Mouse (Mus musculus) urinary bladder, postnatal 25 days (tissue): ENCODE data around the gene Stxbp2.

Experiments used
- DNase-seq: peaks from one replicate; pipeline ENCODE4 v3.0.0; 2022; ENCODE audit warnings: low spot score

Stxbp2 gene

DNA sequence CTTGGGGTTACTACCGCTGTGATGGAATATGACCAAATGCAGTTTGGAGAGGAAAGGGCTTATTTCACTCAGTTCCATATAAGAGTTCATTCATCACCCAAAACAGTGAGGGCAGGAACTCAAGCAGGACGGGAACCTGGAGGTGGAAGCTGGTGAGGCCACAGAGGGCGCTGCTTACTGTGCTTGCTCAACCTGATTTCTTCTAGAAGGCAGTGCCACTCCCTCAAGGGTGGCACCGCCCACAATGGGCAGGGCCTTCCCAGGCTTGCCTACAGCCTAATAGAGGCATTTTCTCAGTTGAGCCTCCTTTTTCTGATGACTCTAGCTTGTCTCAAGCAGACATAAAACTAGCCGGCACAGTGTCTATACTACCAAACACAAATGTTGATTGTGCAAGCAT is 15.0 kb downstream of the Stxbp2 start:
- peak; percentile 44 for DNase-seq

DNA sequence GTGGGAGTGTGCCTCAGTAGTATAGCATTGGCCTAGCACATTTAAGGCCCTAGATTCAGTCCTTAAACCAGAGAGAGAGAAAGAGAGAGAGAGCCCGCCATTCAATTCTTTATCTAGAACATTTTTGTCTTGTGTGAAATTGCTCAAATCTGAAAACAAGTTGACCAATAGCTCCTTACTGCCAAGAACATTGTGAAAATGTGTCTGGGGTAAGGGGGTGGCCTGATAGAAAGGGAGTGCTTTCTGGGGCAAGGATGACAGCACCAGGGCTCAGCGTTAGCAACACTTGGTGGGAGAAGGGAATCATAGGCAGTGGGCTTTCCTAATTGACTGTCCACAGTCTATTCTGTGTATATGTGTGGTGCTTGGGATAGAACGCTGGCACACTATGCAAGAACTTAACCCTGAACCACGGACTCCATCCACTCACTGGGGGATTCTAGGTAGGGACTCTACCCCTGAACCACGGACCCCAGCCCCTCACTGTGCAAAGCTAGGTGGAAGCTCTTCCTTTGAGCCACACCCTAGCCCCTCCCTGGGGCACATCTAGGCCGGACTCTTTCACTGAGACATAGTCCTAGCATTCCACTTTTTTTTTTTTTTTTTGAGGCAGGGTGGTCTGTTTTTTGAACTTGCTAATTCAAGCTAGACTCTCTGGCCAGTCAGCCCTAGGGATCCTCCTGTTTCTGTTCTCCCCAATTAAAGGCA is 16.2 kb downstream of the Stxbp2 start:
- no peak for DNase-seq

DNA sequence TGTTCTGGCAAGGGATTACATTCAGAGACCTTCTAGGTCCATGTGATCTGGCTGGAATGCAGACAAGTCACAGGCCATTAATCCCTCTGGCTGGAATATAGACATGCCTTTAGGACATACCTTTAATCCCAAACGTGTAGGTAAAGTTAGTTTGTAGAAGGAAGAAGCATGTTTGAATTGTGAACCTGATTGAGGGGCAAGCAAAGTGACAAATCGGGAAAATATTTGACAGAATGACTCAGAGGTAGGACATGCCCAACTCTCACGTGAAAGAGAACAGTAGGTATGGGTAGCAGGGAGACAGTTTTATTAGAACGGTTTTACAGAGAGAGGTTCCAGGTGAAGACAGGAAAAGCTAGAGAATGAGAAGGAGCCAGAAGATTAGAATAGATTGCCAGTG is 16.8 kb downstream of the Stxbp2 start:
- no peak for DNase-seq

DNA sequence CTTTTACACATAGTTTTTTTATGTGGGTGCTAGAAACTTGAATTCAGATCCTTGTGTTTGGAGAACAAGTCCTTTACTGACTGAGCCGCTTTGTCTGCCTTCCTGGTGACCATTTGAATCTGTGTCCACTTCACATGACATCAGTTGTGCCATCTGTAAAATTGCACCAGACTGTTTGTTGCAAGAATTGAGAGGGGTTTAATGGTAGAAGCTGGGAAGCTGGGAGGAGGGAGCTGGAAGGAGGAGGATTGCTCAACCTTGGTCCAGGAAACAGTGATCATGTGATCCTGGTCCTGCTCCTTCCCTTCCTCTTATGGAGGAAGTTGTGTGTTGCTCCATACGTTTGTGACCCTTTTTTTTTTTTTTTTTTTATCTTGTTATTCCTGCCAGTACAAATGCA is 17.5 kb downstream of the Stxbp2 start:
- no peak for DNase-seq

DNA sequence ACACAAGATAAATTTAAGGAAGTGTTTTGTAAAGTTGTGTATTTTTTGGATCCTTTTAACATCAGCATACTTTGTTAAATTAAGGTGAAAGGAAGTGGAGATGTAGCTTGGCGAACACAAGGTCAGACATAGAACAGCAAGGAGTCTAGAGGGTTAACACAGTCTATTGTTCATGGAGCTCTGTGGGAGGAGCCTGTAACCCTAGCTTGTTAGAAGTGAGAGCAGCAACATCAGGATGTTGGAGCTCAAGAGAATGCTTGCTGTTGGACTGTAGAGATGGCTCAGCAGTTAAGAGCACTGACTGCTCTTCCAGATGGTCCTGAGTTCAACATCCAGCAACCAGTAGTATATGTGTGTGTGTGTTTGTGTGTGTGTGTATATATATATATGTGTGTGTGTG is 18.2 kb downstream of the Stxbp2 start:
- DNase-seq: no peak

DNA sequence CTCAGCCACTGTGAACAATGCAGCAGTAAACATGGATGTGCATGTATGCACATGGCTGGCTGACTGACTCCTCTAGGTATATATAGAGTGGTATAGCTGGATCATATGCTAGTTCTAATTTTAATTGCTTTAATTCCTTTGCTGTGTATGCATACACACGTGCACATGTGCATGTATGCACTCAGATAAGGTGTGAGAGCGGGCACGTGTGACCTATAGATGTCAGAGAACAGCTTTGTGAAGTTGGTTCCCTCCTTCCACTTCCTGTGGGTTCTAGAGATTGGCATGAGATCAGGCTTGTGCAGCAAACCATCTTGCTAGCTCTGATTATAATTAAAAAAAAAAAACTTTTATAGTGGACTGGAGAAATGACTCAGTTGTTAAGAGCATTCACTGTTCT is 22.1 kb downstream of the Stxbp2 start:
- DNase-seq: no peak

DNA sequence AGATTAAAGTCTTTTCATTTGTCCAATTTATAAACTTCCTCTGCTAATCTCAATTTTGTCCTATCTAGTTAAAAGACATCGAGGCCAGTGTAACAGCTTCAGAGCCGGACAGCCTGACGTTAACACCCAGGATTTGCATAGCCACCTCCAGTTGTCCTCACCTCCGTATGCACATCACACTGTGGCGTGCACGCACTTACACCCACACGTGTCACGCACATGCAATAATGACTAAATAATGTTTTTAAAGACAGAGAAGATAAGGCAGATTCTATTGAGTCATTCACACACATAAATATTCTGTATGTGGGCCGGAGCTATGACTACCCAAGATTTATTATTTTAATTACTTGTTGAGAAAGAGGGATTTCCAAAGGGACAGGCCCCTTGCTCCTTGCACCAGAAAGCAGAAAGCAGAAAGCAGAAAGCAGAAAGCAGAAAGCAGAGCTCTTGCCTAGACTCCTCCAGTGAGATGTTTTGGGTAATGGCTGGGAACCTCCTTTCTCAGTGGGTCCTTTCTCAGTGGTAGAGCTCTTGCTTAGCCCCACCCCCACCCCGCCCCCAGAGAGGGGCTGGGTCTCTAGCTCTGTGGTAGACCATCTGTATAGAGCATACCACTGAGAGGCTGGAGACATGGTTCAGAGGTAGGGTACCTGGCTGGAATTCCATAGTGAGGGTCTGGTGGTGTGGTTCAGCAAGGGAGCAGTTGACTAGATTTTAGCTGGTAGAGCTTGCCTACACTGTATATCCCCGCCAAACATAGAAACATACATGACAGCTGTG is 24.2 kb downstream of the Stxbp2 start:
- no peak for DNase-seq

DNA sequence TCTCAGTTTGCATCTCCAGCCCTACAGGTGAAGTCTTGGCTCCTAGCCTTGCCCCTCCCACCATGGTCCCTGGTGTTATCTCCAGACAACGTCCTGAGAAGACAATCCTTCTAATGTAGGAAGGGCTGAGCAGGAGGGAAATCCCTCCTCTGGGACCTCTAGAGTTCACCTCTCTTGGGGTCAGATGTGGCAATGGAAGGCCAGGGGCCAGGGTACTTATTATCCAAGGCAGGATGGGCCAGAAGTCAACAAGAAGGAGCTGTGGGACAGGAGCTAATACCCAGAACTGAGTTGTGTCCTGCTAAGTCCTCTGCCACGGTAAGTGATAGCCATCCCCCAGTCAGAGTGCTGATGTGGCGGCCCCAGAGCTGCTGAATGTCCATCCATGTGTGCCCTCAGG is 24.8 kb downstream of the Stxbp2 start, which contains the start of gene Retn:
Gene Retn (plus strand): TSS at position 245 of the 400 bp plus-strand sequence.
- DNase-seq: no peak

DNA sequence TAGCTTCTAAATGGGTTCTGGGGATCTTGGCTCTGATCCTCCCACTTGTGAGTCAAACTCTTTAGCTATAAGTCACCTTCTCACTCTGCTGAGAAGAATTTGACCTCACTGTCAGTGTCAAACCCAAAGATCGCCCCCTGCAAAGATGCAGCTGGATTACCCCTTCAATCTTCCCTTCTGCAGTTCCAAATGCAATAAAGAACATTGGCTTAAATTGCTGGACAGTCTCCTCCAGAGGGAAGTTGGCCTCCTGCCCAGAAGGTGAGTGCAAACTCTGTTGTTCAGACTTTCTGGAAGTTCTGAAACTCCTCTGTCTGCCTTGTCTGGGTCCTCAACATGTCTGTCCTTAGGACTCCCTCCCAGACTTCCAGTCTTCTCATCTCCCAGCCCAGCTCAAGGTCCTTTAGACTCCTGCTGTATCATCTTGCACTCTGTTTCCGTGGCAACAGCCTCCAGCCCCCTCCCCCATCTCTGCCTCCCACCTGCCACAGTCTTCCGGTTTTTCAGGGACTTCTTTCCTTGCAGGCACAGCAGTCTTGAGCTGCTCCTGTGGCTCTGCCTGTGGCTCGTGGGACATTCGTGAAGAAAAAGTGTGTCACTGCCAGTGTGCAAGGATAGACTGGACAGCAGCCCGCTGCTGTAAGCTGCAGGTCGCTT is 26.1 kb downstream of the Stxbp2 start:
- DNase-seq: no peak

DNA sequence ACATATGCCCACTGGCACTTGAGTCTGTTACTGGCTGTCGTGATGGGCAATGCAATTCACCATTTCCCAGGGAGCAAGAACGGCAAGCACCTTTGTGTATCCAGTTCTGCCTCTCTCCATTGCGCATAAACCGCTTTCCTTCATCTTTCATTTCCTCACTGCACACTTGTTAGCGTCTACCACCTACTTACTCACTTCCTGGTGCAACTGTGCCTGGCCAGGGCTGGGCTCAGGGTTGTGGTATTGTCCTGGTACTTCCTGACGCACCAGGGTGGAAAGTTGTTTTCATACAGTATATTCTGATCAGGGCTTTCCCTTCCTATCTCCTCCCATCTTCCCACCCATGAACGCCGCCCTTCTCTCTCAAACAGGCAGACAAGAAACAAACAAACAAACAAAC is 30.1 kb downstream of the Stxbp2 start:
- no peak for DNase-seq

DNA sequence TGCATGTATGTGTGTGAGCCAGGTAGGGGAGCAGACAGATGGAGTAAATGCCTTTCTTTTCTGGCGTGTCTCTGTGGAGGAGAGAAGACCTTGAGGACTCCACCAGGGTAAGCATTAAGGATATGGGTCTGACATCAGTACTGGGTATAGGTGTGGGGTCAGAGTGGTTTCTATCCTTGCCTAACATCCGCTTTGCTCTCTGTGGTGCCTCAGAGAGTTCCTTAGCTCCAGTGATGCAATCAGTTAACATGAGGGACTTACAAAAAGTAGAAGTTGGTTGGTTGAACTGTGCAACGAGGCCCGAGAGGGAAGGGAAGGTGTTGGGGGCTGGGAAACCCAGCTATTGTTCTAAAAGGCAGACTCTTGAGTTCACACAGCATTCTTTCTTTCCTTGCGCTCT is 33.6 kb downstream of the Stxbp2 start:
- DNase-seq: no peak

DNA sequence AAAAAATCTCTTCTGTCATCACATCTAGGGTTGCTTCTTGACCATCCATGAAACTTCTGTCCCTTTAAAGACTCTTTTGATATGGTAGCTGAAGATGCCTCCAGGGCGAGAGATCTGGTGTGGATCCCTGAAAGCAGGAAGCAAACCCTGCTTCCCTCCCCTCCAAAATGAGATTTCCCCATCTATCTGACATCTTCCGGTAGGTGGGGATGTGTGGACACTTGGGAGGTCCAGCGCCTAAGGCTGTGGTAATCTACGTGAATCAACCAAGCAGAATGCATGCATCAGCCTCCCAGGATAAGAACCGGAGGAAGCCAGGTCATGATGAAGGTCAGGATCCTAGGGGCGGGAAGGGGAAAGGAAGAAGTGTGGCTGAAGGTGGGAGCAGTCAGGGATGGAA is 34.8 kb downstream of the Stxbp2 start, which contains the start of gene Mcemp1:
Gene Mcemp1 (plus strand): TSS at position 248 of the 400 bp plus-strand sequence.
- no peak for DNase-seq

DNA sequence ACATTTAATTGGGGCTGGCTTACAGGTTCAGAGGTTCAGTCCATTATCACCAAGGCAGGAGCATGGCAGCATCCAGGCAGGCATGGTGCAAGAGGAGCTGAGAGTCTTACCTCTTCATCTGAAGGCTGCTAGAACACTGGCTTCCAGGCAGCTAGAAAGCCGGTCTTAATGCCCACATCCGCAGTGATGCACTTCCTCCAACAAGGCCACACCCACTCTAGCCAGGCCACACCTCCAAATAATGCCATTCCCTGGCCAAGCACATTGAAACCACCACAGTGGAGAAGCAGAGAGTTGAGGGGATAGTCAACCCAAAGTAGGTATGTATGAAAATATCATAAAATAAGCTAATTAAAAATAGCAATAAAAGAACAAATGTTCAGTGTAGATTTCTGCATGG is 39.6 kb downstream of the Stxbp2 start:
- no peak for DNase-seq

DNA sequence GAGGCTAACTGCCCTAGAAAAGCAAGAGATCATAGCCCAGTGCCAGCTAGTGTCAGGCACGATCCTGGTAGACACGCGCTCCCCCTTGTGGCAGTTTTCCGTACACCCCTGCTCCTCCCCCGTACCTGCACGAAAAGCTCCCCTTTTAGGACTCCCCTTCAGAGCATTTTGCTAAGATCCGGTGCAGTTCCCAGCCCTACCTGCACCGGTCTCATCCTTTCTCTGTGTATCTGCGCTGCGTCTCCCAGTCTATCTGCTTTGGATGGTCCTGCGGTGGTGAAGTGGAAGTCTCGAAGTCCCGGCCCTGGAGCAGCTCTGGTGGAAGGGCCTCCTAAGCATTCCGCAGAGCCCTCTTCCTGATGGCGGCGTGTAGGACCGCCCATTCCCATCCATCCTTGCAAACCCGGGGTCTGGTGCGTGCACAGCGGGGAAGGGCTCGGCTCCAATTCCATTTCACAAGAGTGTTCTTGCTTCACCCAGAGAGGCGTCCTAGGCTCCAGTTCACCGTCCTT is 41.3 kb downstream of the Stxbp2 start, which contains the start of gene Fcor:
Gene Fcor (minus strand): TSS at position 383 of the 512 bp plus-strand sequence.
- DNase-seq: peak; percentile 83

DNA sequence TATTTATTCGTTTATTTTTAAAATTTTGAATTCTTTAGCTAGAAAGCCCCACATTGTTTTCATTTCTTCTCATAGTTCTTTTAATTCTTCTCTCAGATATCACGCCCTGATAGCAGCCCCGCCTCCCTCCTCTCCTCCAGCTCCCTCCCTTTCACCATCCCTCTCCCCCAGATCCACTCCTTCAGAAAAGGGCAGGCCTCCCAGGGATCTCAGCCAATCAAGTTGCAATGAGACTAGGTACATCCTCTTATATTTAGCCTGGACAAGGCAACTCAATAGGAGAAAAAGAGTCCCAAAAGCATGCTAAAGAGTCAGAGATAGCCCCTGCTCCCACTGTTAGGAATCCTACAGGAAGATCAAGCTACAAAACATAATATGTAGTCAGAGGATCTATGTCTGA is 43.9 kb downstream of the Stxbp2 start:
- no peak for DNase-seq

DNA sequence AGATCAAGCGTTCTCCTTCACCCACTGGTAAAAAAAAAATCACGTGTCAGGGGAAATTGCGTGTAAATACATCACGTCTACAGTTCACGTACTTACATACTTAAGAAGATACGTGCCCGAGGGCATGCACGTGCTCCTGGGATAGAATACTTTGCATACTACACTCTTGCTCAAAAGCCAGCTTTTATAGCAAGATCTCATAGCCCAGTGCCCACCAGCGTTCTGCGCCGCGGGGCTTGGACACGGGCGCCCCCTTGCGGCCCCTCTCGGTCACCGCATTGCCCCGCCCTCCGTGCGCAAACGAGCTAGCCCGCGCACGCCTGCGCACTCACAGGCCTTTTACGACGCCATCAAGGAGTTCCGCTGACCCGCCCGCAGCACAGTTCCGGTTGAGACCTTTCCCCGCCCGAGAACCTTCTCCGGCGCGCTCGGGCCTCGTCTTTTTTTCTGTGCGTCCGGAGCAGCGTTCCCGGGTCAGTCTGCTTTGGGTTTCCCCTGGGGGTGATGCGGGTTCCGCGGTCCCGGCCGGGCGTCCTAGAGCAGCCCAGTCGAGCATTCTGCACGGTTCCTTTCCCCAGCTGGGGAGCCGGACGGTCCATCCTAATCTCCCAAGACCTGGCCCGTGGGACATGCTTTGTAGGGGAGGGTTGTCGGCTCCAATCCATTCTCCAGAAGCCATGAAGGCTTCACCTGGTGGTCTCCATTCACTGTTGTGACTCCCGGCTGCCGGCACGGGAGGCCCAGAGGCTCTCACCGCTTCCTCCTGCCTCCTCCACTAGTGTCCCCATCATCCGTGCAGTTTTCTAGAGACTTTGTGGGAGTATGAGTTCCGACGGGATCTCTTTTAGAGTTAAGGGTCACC is 45.6 kb downstream of the Stxbp2 start, which contains the start of gene Trappc5:
Gene Trappc5 (plus strand): TSS at position 169 of the 862 bp plus-strand sequence.
- peak; percentile 92 for DNase-seq

DNA sequence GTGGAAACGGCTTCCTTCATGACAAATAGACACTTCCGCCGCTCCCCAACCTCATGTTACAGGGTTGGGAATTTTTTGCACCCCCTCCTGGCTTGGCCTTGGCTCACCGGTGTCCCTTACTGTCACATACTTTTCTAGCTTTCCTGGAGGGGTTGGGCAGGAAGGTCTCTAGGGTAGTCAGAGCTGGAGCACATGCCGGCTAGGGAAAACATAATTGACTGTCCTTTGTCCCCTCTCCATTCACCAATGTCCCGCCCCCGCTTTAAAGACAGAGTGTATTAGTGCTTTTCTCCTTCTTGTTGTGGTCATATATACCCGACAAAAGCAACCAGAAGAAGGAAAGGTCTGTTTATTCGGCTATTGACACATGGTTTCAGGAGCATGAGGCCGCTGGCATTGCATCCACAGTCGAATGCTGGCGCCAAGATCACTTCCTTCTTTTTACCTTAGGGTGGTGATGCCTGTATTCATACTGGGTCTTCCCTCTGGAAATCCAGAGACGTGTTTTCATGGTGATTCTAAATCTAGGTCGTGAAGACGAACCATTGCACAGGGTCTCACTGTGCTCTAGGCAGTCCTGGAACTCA is 46.3 kb downstream of the Stxbp2 start:
- no peak for DNase-seq

DNA sequence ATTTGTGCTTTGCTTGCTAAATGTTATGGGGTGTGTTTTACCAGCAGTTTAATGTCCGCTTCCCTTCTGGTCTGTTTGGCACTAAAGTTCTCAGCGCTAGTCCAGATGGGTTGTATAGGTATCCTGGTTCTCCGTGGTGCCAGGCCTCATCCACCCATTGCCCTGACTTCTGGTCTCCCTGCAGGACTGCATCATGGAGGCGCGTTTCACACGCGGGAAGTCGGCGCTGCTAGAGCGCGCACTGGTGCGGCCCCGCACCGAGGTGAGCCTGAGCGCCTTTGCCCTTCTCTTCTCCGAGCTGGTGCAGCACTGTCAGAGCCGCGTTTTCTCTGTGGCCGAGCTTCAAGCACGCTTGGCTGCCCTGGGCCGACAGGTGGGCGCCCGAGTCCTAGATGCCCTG is 48.1 kb downstream of the Stxbp2 start:
- DNase-seq: no peak

DNA sequence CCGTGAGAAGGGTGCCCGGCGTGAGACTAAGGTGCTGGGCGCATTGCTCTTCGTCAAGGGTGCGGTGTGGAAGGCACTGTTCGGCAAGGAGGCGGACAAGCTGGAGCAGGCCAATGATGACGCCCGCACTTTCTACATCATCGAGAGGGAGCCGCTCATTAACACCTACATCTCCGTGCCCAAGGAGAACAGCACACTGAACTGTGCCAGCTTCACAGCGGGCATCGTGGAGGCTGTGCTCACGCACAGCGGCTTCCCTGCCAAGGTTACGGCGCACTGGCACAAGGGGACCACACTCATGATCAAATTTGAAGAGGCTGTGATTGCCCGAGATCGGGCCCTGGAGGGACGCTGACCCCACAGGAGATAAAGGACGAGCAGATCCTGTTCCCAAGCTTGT is 48.5 kb downstream of the Stxbp2 start:
- no peak for DNase-seq

DNA sequence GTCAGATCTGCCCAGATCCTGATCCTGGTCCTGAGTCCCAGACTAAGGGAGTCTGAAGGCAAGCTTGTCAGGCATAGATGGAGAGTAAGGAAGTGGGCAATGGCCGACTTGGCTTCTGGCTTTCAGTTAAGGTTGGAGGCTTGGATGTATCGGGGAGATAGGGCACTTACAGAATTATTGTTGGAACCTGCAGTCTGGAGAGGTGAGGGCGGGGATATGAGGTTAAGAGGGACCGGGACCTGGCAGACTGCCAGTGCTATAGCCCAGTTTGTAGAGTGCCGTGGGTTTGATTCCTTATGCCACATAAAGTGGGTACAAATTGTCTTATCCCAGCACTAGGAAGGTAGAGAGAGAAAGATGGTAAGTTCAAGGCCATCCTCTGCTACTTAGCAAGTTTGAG is 48.9 kb downstream of the Stxbp2 start:
- no peak for DNase-seq

DNA sequence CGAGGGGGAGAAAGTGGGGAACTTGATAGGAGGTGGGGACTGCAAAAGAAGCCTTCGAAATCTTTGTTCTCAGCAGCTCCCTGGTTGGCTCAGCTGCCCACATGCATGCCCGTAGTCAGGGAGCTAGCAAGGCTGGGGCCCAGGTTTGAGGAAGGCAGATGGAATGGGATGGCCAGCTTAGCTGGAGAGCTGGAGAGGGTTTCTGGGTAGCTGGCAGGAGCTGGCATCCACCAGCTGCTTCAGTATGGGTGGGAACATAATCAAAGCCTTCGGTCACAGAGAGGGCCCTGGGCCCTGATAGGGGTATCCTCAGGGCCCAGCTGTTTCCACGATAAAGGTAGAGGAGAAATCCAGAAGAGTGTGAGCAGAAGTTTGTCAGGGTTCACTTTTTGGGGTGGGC is 51.7 kb downstream of the Stxbp2 start:
- DNase-seq: no peak
